Mouse (Mus musculus) midbrain, embryonic 10.5 days (tissue): ENCODE data around the gene Styx. TPM values are rescaled to one million over a fixed set of nuclear protein-coding genes. Genes with fewer than 3 reads are reported as not detected.
A peak's percentile ranks its signal among the peaks of the same experiment; 100 is the strongest.

Experiments
- DNase-seq: peaks from one replicate; pipeline ENCODE4 v3.0.0-alpha.2; 2017; ENCODE audit warnings: low spot score
- H3K27ac ChIP-seq: fragments of 300-500 bp; sonication (generic); replicated peaks from 2 replicates; pipeline ENCODE4 v1.5.1; 2016; ENCODE audit warnings: mild to moderate bottlenecking
- H3K27me3 ChIP-seq: fragments of 300-500 bp; sonication (generic); 2 replicates; pipeline ENCODE4 v1.6.1; 2016; ENCODE audit warnings: low read depth, mild to moderate bottlenecking; ENCODE audit not compliant: poor library complexity, severe bottlenecking
- H3K36me3 ChIP-seq: fragments of 300-500 bp; sonication (generic); 2 replicates; pipeline ENCODE4 v1.6.1; 2016; ENCODE audit warnings: mild to moderate bottlenecking, moderate library complexity
- H3K4me1 ChIP-seq: fragments of 300-500 bp; sonication (generic); 2 replicates; pipeline ENCODE4 v1.6.1; 2016
- H3K4me3 ChIP-seq: fragments of 300-500 bp; sonication (generic); 2 replicates; pipeline ENCODE4 v1.5.1; 2016; ENCODE audit warnings: mild to moderate bottlenecking, moderate library complexity
- H3K9me3 ChIP-seq: fragments of 300-500 bp; sonication (generic); replicated peaks from 2 replicates; pipeline ENCODE4 v1.6.1; 2016; ENCODE audit warnings: mild to moderate bottlenecking
- WGBS: fragments of 180-500 bp; shearing (Covaris S2); methylation state at CpG from one replicate; pipeline ENCODE4 v1.1.7; 2016; 5-methylcytosine and 5-hydroxymethylcytosine counted together
- polyA plus RNA-seq: library from polyadenylated mRNA; unstranded; fragments of >200 nt; fragmentation: Nextera tagmentation; extraction: Ambion mirVana; gene quantifications from 2 replicates; pipeline ENCODE4 v1.2.1, GENCODE M21; 2016

Gene Styx
- polyA plus RNA-seq, 1 experiment from 2014 or later, result 40.0 TPM

- H3K4me3 ChIP-seq, result no peak overlapping the region
- peak overlapping the region; percentile 39; the same call in 1 of the 2 replicates for H3K27ac ChIP-seq
- 49% methylated on average over 11 of the region's 11 CpGs for WGBS
- H3K36me3 ChIP-seq, result peaks cover 6% of the 10 kb centered on the region
- DNase-seq, result no peak
- no peaks in the 10 kb centered on the region for H3K27me3 ChIP-seq
- peaks cover 42% of the 10 kb centered on the region for H3K4me1 ChIP-seq
- H3K9me3 ChIP-seq, result no peaks in the 10 kb centered on the region
Measured at GRCm38 (mm10) chr14:45452861-45453512, 102.1 kb downstream of the Styx start.

DNA sequence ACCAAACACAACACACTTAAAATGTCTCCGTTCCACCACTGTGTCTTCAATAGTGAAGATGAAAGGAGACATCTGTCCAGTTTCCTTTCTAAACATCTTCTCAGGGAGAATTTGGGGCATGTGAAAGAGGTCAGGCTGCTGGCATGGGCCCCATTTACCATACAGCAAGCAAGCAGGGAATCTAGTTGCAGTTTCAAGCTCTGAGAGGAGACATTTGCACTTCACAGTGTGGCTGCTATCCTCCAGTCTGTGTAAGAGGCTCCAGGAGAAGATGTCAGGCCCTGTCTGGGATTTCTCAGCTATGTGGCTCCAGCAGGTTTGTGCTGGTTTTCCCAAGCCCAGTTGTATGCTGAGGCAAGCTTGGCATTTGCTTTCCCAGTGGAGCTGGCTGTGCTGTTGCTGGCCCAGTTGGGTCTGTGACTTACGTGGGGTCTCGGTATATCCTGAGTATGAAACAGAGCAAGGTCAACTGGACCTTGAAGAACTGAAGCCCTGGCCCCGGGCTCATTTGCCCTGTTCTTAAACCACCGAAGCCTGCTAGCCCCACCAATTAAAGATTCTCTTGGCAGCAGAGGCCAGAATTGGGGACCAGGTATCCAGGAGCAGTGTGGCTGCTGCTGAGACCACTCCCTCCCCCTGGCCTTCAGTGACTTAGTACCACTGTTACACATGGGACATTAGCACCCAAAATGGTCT lies 102.8 kb downstream of the Styx start:
- Histone ChIP-seq H3K4me1 (peaks cover 42% of the 10 kb centered on the region), H3K9me3 (no peaks in the 10 kb centered on the region), H3K27me3 (no peaks in the 10 kb centered on the region), H3K27ac (peak overlapping the region; percentile 30), H3K4me3 (no peak overlapping the region), H3K36me3 (peaks cover 13% of the 10 kb centered on the region)
- DNase-seq, result no peak
- WGBS, result 77% methylated on average over 5 of the region's 5 CpGs

GRCm38 (mm10) chr14:45455651-45456501 lies 105.0 kb downstream of the Styx start:
- Histone ChIP-seq H3K27ac (0 out of 2 replicates have a peak overlapping the region, but pooled peaks have one; percentile 9), H3K27me3 (no peaks in the 10 kb centered on the region), H3K36me3 (peaks cover 32% of the 10 kb centered on the region), H3K9me3 (no peaks in the 10 kb centered on the region), H3K4me1 (peaks cover 41% of the 10 kb centered on the region), H3K4me3 (no peak overlapping the region)
- DNase-seq, result no peak
- 76% methylated on average over 12 of the region's 12 CpGs for WGBS

GRCm38 (mm10) chr14:45456502-45456846 lies 105.6 kb downstream of the Styx start:
- Histone ChIP-seq H3K9me3 (no peaks in the 10 kb centered on the region), H3K36me3 (peaks cover 38% of the 10 kb centered on the region), H3K4me1 (peaks cover 36% of the 10 kb centered on the region), H3K27me3 (no peaks in the 10 kb centered on the region), H3K4me3 (no peak overlapping the region), H3K27ac (0 out of 2 replicates have a peak overlapping the region, but pooled peaks have one; percentile 9)
- DNase-seq, result no peak
- WGBS, result 0% methylated on average over 1 of the region's 1 CpGs

- H3K4me1 ChIP-seq, result peaks cover 35% of the 10 kb centered on the region
- H3K36me3 ChIP-seq, result peaks cover 44% of the 10 kb centered on the region
- H3K27ac ChIP-seq, result no peak overlapping the region
- H3K27me3 ChIP-seq, result no peaks in the 10 kb centered on the region
- H3K9me3 ChIP-seq, result no peaks in the 10 kb centered on the region
- no peak overlapping the region for H3K4me3 ChIP-seq
- 88% methylated on average over 9 of the region's 9 CpGs for WGBS
- no peak for DNase-seq
Measured at GRCm38 (mm10) chr14:45457003-45457402, 106.1 kb downstream of the Styx start.

DNA sequence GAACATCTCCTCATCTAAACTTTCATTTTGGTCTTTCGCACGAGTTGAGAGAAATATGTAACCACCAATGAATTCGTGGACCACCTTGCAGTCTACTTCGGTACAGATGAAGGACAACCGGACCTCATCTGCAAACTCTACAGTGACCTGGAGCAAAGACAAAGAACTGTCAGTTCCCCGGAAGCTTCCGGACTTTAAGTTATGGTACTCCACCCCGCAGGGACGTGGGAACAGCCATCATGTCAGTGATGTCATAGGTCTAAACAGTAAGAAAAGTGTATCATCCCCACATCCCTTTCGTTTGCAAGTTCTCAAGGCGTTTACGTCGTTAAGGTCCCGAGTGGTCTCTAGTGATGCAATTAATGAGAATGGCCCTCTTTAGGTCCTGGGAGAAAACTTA lies 109.0 kb downstream of the Styx start:
- DNase-seq, result no peak
- Histone ChIP-seq H3K27me3 (no peaks in the 10 kb centered on the region), H3K4me1 (peaks cover 42% of the 10 kb centered on the region), H3K36me3 (peaks cover 56% of the 10 kb centered on the region), H3K9me3 (no peaks in the 10 kb centered on the region), H3K4me3 (no peak overlapping the region), H3K27ac (no peak overlapping the region)
- WGBS, result 95% methylated on average over 14 of the region's 14 CpGs

DNA sequence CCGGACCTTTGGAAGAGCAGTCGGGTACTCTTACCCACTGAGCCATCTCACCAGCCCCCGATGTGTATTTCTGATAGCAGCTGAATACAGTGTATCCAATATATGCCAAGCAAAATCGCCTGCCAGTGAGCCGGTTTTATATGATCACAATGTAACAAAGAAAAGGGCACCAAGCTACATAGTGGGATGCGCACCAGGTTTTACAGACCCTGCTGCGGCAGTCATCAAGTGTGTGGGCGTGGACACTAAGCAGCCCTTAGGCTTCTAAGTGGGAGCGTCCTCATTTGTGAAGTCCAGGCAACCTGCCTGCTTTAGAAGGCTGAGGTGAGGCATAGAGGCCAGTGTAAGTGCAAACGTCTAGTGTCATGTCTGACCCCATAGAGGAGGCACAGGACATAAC lies 109.6 kb downstream of the Styx start:
- Histone ChIP-seq H3K4me3 (no peak overlapping the region), H3K27me3 (no peaks in the 10 kb centered on the region), H3K9me3 (no peaks in the 10 kb centered on the region), H3K27ac (no peak overlapping the region), H3K4me1 (peaks cover 42% of the 10 kb centered on the region), H3K36me3 (peaks cover 61% of the 10 kb centered on the region)
- WGBS, result 94% methylated on average over 10 of the region's 10 CpGs
- no peak for DNase-seq

- 92% methylated on average over 6 of the region's 6 CpGs for WGBS
- Histone ChIP-seq H3K36me3 (peaks cover 76% of the 10 kb centered on the region), H3K4me3 (no peak overlapping the region), H3K27ac (no peak overlapping the region), H3K4me1 (peaks cover 32% of the 10 kb centered on the region), H3K9me3 (no peaks in the 10 kb centered on the region), H3K27me3 (no peaks in the 10 kb centered on the region)
- DNase-seq, result no peak
Measured at GRCm38 (mm10) chr14:45461945-45462344, 111.1 kb downstream of the Styx start.

DNA sequence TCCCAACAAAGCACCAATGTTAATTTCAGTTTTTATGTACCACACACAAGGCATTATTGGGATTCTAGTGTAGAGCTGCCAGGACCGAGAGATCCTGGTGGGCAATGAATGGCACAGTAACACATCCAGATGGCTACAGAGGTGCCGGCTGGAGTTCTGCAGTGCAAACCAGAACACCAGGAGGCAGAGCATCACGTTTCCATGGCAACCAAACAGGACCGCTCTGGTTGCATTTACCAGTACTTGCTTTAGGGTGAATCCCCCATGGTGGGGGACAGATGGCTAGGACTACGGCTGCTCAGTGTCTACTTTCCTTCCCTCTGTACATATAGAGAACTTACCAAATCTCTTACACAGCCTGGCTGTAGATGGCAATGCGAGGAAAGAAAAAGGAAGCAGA lies 111.5 kb downstream of the Styx start:
- 24% methylated on average over 6 of the region's 6 CpGs for WGBS
- no peak overlapping the region for H3K4me3 ChIP-seq
- H3K27ac ChIP-seq, result peak overlapping the region; percentile 80
- peaks cover 30% of the 10 kb centered on the region for H3K4me1 ChIP-seq
- peak; percentile 66 for DNase-seq
- no peaks in the 10 kb centered on the region for H3K27me3 ChIP-seq
- H3K9me3 ChIP-seq, result no peaks in the 10 kb centered on the region
- H3K36me3 ChIP-seq, result peaks cover 80% of the 10 kb centered on the region

DNA sequence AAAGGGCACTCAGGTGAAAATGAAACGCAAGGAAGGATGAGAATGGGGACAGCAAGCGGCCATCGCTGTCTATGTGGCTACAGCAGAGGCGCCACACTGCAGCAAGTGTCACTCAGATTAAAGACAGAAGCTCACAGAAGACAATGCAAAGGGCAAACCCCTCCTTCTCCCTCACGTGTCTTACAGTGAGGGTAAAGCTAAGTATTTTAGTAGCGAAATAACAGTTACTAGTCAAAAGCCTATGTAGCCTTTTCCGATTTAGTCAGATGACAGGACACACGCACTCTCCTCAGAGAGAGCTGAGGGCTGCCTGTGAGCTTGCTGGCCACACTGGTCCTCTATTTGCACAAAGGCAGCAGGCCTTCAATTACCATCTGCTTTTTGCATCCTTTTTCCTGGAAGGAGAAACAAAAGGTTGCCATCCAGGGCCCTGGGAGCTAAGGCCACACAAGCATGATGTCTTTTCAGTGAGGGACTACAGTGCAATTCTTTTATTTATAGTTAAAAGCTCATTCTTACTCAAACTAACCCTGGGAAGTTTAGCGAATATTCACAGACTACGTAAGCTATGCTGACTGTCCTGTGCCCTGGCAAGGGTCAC lies 112.1 kb downstream of the Styx start:
- Histone ChIP-seq H3K9me3 (no peaks in the 10 kb centered on the region), H3K4me3 (peak overlapping the region; percentile 7; the same call in 1 of the 2 replicates), H3K4me1 (peaks cover 30% of the 10 kb centered on the region), H3K36me3 (peaks cover 80% of the 10 kb centered on the region), H3K27me3 (no peaks in the 10 kb centered on the region), H3K27ac (peak overlapping the region; percentile 80)
- DNase-seq, result no peak
- 38% methylated on average over 10 of the region's 10 CpGs for WGBS

- no peak overlapping the region for H3K4me3 ChIP-seq
- peak; percentile 56 for DNase-seq
- WGBS, result 14% methylated on average over 10 of the region's 10 CpGs
- H3K27ac ChIP-seq, result peak overlapping the region; percentile 80
- H3K36me3 ChIP-seq, result peaks cover 80% of the 10 kb centered on the region
- peaks cover 30% of the 10 kb centered on the region for H3K4me1 ChIP-seq
- H3K9me3 ChIP-seq, result no peaks in the 10 kb centered on the region
- no peaks in the 10 kb centered on the region for H3K27me3 ChIP-seq
Measured at GRCm38 (mm10) chr14:45463599-45463998, 112.7 kb downstream of the Styx start.
